ENCODE assay signal across 21 mouse cellular contexts in genomic region chr2:79126170-79126879, GRCm38 (mm10).
DNase-seq lines count a peak whose midpoint lies in the region; ATAC-seq and TF ChIP-seq lines count a peak whose summit lies in the region.
"Had no signal": no experiment of that assay in that cellular context is flagged by ENCODE, and none has a peak within 500 bp of the region (broad histone marks: within the 10 kb centered on the region; RNA-seq: fewer than 3 reads in every experiment).

No protein-coding gene starts in this region.

- TF ChIP-seq EP300 in CH12.LX (IDR thresholded peaks at IDR 0.05; ENCODE audit: low read length), result no peak
- peak; percentile 100 for TF ChIP-seq EP300 in MEL (IDR thresholded peaks at IDR 0.05; ENCODE audit: low read depth in 1 of 2, low read length in 2 of 2)

- peak overlapping the region; percentile 74 for H3K9ac ChIP-seq in CH12.LX (ENCODE audit: insufficient read depth, low read depth)
- H3K9ac ChIP-seq in MEL (ENCODE audit: control insufficient read depth, low read depth, low read length, poor library complexity, severe bottlenecking), result peak overlapping the region; percentile 69
- peak overlapping the region; percentile 14; the same call in 1 of the 2 replicates for H3K9ac ChIP-seq in liver, embryonic 12.5 days
- no peak overlapping the region for H3K9ac ChIP-seq in kidney, embryonic 15.5 days
- H3K9ac ChIP-seq: embryonic facial prominence, embryonic 12.5 days; heart, embryonic 12.5 days; neural tube, embryonic 12.5 days had no signal

- H3K4me3 ChIP-seq in CH12.LX (replicated peaks in 1 of 3; ENCODE audit: low read depth in 2 of 3, low read length in 2 of 3, poor library complexity in 1 of 3) (no peak overlapping the region), MEL (ENCODE audit: control insufficient read depth in 1 of 2, insufficient read depth in 1 of 2, low read depth in 2 of 2, low read length in 2 of 2) (peak overlapping the region; percentile 17 to 43)
- no peak overlapping the region for H3K4me3 ChIP-seq in liver, embryonic 12.5 days
- no peak overlapping the region for H3K4me3 ChIP-seq in kidney, embryonic 15.5 days (replicated peaks)
- no peak overlapping the region for H3K4me3 ChIP-seq in gastrocnemius, adult 2 months
- H3K4me3 ChIP-seq: embryonic facial prominence, embryonic 12.5 days; heart, embryonic 12.5 days; left cerebral cortex, adult 2 months; limb, embryonic 10.5 days; neural tube, embryonic 12.5 days had no signal

- H3K27me3 ChIP-seq in CH12.LX (replicated peaks), result no peaks in the 10 kb centered on the region
- no peaks in the 10 kb centered on the region for H3K27me3 ChIP-seq in MEL (ENCODE audit: control insufficient read depth in 1 of 2, insufficient read depth in 2 of 2, low read length in 2 of 2)
- H3K27me3 ChIP-seq in liver, embryonic 12.5 days (replicated peaks), result no peaks in the 10 kb centered on the region
- no peaks in the 10 kb centered on the region for H3K27me3 ChIP-seq in kidney, embryonic 15.5 days
- H3K27me3 ChIP-seq: embryonic facial prominence, embryonic 12.5 days; heart, embryonic 12.5 days; neural tube, embryonic 12.5 days had no signal

- TF ChIP-seq POLR2A in CH12.LX (IDR thresholded peaks at IDR 0.05; ENCODE audit: low read depth, low read length), result peak; percentile 31; the same call in 1 of the 2 replicates
- TF ChIP-seq POLR2A in MEL (IDR thresholded peaks at IDR 0.05; ENCODE audit: control insufficient read depth in 1 of 2, insufficient read depth in 1 of 2, low read depth in 1 of 2, low read length in 2 of 2, poor library complexity in 1 of 2), result no peak; a peak in 1 of 4 replicates

- no peak for TF ChIP-seq CTCF in CH12.LX (conservative IDR thresholded peaks at IDR 0.05 in 1 of 2, IDR thresholded peaks at IDR 0.05 in 1 of 2; ENCODE audit: low read depth in 2 of 2, low read length in 2 of 2)
- no peak for TF ChIP-seq CTCF in MEL (IDR thresholded peaks at IDR 0.05 in 2 of 3, conservative IDR thresholded peaks at IDR 0.05 in 1 of 3; ENCODE audit: control insufficient read depth in 1 of 3, insufficient read depth in 1 of 3, low read depth in 2 of 3, low read length in 3 of 3, poor library complexity in 1 of 3, severe bottlenecking in 1 of 3)
- no peak for TF ChIP-seq CTCF in gastrocnemius, adult 2 months (IDR thresholded peaks at IDR 0.05)

- WGBS in liver, embryonic 12.5 days (ENCODE audit: insufficient replicate concordance), result 8% methylated on average over 6 of the region's 6 CpGs
- 48% methylated on average over 6 of the region's 6 CpGs for WGBS in kidney, embryonic 15.5 days

- H3K9me3 ChIP-seq in CH12.LX (replicated peaks; ENCODE audit: low read length) (no peaks in the 10 kb centered on the region), MEL (replicated peaks; ENCODE audit: insufficient read depth, low read length) (no peaks in the 10 kb centered on the region)
- H3K9me3 ChIP-seq in liver, embryonic 12.5 days (replicated peaks), result no peaks in the 10 kb centered on the region
- H3K9me3 ChIP-seq in kidney, embryonic 15.5 days (replicated peaks), result no peaks in the 10 kb centered on the region
- H3K9me3 ChIP-seq: embryonic facial prominence, embryonic 12.5 days; heart, embryonic 12.5 days; limb, embryonic 10.5 days; neural tube, embryonic 12.5 days had no signal

- dilution Hi-C loops in CH12.LX (cut with MboI; ENCODE audit: extremely low pct_ligation_motif_present, extremely low pct_unique_long_range_greater_than_20kb, low sequenced_read_pairs), result no loop called here

- in situ Hi-C loops in CH12.LX (cut with MboI; ENCODE audit: low pct_ligation_motif_present, low pct_unique_long_range_greater_than_20kb, low sequenced_read_pairs), result no loop called here

- H3K27ac ChIP-seq in CH12.LX (ENCODE audit: insufficient read depth, low read depth) (peak overlapping the region; percentile 65), MEL (ENCODE audit: control insufficient read depth, low read depth, low read length) (peak overlapping the region; percentile 100)
- H3K27ac ChIP-seq in liver, embryonic 12.5 days, result peak overlapping the region; percentile 76
- no peak overlapping the region for H3K27ac ChIP-seq in kidney, embryonic 15.5 days
- no peak overlapping the region for H3K27ac ChIP-seq in gastrocnemius, adult 2 months
- H3K27ac ChIP-seq: embryonic facial prominence, embryonic 12.5 days; hindbrain, postnatal 0 days; left cerebral cortex, adult 2 months; limb, embryonic 10.5 days; neural tube, embryonic 12.5 days had no signal

- TF ChIP-seq RAD21 in CH12.LX (IDR thresholded peaks at IDR 0.05; ENCODE audit: low read depth, low read length), result no peak
- no peak for TF ChIP-seq RAD21 in MEL (IDR thresholded peaks at IDR 0.05; ENCODE audit: low read depth, low read length)

- intact Hi-C loops in heart, postnatal 10 days (cut with DNase I), result no loop called here
- intact Hi-C loops in gastrocnemius, adult 2 months (cut with DNase I), result no loop called here

- H3K79me2 ChIP-seq in CH12.LX (replicated peaks; ENCODE audit: control insufficient read depth, extremely low read depth, insufficient read depth, poor library complexity, severe bottlenecking) (peaks cover 8% of the 10 kb centered on the region), MEL (ENCODE audit: control insufficient read depth, insufficient read depth, low read length, poor library complexity) (no peaks in the 10 kb centered on the region; the same call in 1 of the 2 replicates)

- no peaks in the 10 kb centered on the region for H3K36me3 ChIP-seq in CH12.LX (replicated peaks in 1 of 2; ENCODE audit: control insufficient read depth in 1 of 2, insufficient read depth in 1 of 2, low read length in 1 of 2)
- peaks cover 0 to 51% of the 10 kb centered on the region in 2 experiments; a peak in 2 of 4 replicates for H3K36me3 ChIP-seq in MEL (ENCODE audit: control insufficient read depth in 1 of 2, insufficient read depth in 2 of 2, low read length in 2 of 2)
- H3K36me3 ChIP-seq in liver, embryonic 12.5 days, result no peaks in the 10 kb centered on the region
- H3K36me3 ChIP-seq in kidney, embryonic 15.5 days, result no peaks in the 10 kb centered on the region
- H3K36me3 ChIP-seq: embryonic facial prominence, embryonic 12.5 days; heart, embryonic 12.5 days; limb, embryonic 10.5 days; neural tube, embryonic 12.5 days had no signal

- ATAC-seq in liver, embryonic 12.5 days, result peak; percentile 80
- ATAC-seq in kidney, embryonic 15.5 days (replicated peaks; ENCODE audit: low FRiP score), result no peak
- ATAC-seq: hindbrain, postnatal 0 days had no signal

- peaks cover 6 to 43% of the 10 kb centered on the region in 2 experiments for H3K4me1 ChIP-seq in CH12.LX (ENCODE audit: control insufficient read depth in 1 of 2, insufficient read depth in 2 of 2)
- peaks cover 33 to 35% of the 10 kb centered on the region in 2 experiments for H3K4me1 ChIP-seq in MEL (ENCODE audit: control insufficient read depth in 1 of 2, insufficient read depth in 2 of 2, low read length in 2 of 2)
- H3K4me1 ChIP-seq in liver, embryonic 12.5 days, result peaks cover 59% of the 10 kb centered on the region
- H3K4me1 ChIP-seq in kidney, embryonic 15.5 days, result 0 out of 2 replicates have a peak, but pooled peaks cover under 1% of the 10 kb centered on the region
- H3K4me1 ChIP-seq: embryonic facial prominence, embryonic 12.5 days; heart, embryonic 12.5 days; limb, embryonic 10.5 days; neural tube, embryonic 12.5 days had no signal

- peak overlapping the region; percentile 81 for H3K4me2 ChIP-seq in CH12.LX (ENCODE audit: insufficient read depth, low read depth, poor library complexity, severe bottlenecking)
- peak overlapping the region; percentile 40 for H3K4me2 ChIP-seq in liver, embryonic 12.5 days
- no peak overlapping the region for H3K4me2 ChIP-seq in kidney, embryonic 15.5 days
- H3K4me2 ChIP-seq: embryonic facial prominence, embryonic 12.5 days; heart, embryonic 12.5 days; neural tube, embryonic 12.5 days had no signal

- no peak for DNase-seq in CH12.LX (ENCODE audit: extremely low read depth)
- DNase-seq in MEL (ENCODE audit: low read depth, low spot score), result peak; percentile 89
- DNase-seq in naive thymus-derived CD4-positive, alpha-beta T cell, adult 2 months (ENCODE audit: low read depth), result peak; percentile 26
- no peak for DNase-seq in heart, postnatal 10 days
- no peak for DNase-seq in gastrocnemius, adult 2 months
- DNase-seq: adrenal gland, adult 8-10 months; cerebellum, adult 2 months; gastrocnemius, postnatal 36 days; heart, postnatal 4 days; kidney, adult 11 months; kidney, postnatal 10 days; lung, adult 2 months; lung, postnatal 4 days had no signal

TF ChIP-seq in CH12.LX, 34 proteins besides CTCF, POLR2A, EP300 and RAD21 (continues in another document):
- TF ChIP-seq MAX (IDR thresholded peaks at IDR 0.05; ENCODE audit: low read length) (no peak), USF1 (IDR thresholded peaks at IDR 0.05; ENCODE audit: low read depth, low read length) (no peak), ZNF384 (IDR thresholded peaks at IDR 0.05; ENCODE audit: low read depth, low read length) (no peak), CHD2 (IDR thresholded peaks at IDR 0.05; ENCODE audit: low read length) (no peak), MAZ (IDR thresholded peaks at IDR 0.05; ENCODE audit: low read depth, low read length) (no peak), NELFE (IDR thresholded peaks at IDR 0.05; ENCODE audit: low read depth, low read length) (no peak), TCF12 (IDR thresholded peaks at IDR 0.05; ENCODE audit: low read depth, low read length) (no peak), POLR2AphosphoS2 (IDR thresholded peaks at IDR 0.05; ENCODE audit: low read depth, low read length) (no peak), MEF2A (IDR thresholded peaks at IDR 0.05; ENCODE audit: borderline replicate concordance, low read depth, low read length) (no peak), ZMIZ1 (IDR thresholded peaks at IDR 0.05; ENCODE audit: low read depth, low read length) (no peak), IRF4 (IDR thresholded peaks at IDR 0.05; ENCODE audit: low read depth, low read length) (no peak)

TF ChIP-seq in MEL, 35 proteins besides CTCF, POLR2A, EP300 and RAD21 (continues in another document):
- TF ChIP-seq CHD1 (IDR thresholded peaks at IDR 0.05; ENCODE audit: low read depth, low read length) (no peak), POLR2AphosphoS5 (IDR thresholded peaks at IDR 0.05; ENCODE audit: borderline replicate concordance, low read depth, low read length) (no peak), SMC3 (IDR thresholded peaks at IDR 0.05; ENCODE audit: low read depth, low read length) (0 out of 2 replicates have a peak, but pooled peaks have one; percentile 2), ZKSCAN1 (IDR thresholded peaks at IDR 0.05; ENCODE audit: low read depth, low read length) (no peak), TCF12 (IDR thresholded peaks at IDR 0.05; ENCODE audit: low read depth, low read length) (peak; percentile 97), ZMIZ1 (IDR thresholded peaks at IDR 0.05; ENCODE audit: low read depth, low read length) (no peak; the same call in 1 of the 2 replicates), MAFK (IDR thresholded peaks at IDR 0.05; ENCODE audit: borderline replicate concordance, low read depth, low read length) (peak; percentile 94), SIN3A (IDR thresholded peaks at IDR 0.05; ENCODE audit: low read length) (peak; percentile 97), GATA1 (IDR thresholded peaks at IDR 0.05; ENCODE audit: low read depth, low read length) (peak; percentile 99), USF2 (IDR thresholded peaks at IDR 0.05; ENCODE audit: borderline replicate concordance in 1 of 2, insufficient read depth in 1 of 2, low read depth in 1 of 2, low read length in 2 of 2) (no peak), CHD2 (IDR thresholded peaks at IDR 0.05; ENCODE audit: low read length) (peak; percentile 30; the same call in 1 of the 2 replicates)

Comparison
In these comparisons a context has a peak if more than half of its experiments do, and no peak if none do; other contexts are left out.
1. DNase-seq: peak in MEL (single experiment) and naive thymus-derived CD4-positive, alpha-beta T cell, adult 2 months (single experiment); none in CH12.LX (single experiment), heart, postnatal 10 days (0 of 2) and gastrocnemius, adult 2 months (single experiment).
2. H3K27ac ChIP-seq: peak in CH12.LX (single experiment), MEL (single experiment) and liver, embryonic 12.5 days (single experiment); none in kidney, embryonic 15.5 days (single experiment) and gastrocnemius, adult 2 months (single experiment).
3. H3K4me3 ChIP-seq: peak in MEL (2 of 2); none in CH12.LX (0 of 3), liver, embryonic 12.5 days (single experiment), kidney, embryonic 15.5 days (single experiment) and gastrocnemius, adult 2 months (single experiment).
4. Of the 35 proteins assayed by ChIP-seq in both MEL and CH12.LX: peak only in MEL: BHLHE40, CHD2, EP300, ETS1, GABPA, JUND and 11 more; only in CH12.LX: POLR2A; in both: none; in neither: 17.